18 mouse cellular contexts compared by ENCODE assay signal in genomic region chr2:60748585-60748984, GRCm38 (mm10). TPM values are rescaled to one million over a fixed set of nuclear protein-coding genes. Genes with fewer than 3 reads are reported as not detected.
A peak's percentile ranks its signal among the peaks of the same experiment; 100 is the strongest.
DNase-seq lines count a peak whose midpoint lies in the region; ATAC-seq and TF ChIP-seq lines count a peak whose summit lies in the region.
"Had no signal": no experiment of that assay in that cellular context is flagged by ENCODE, and none has a peak within 500 bp of the region (broad histone marks: within the 10 kb centered on the region; RNA-seq: fewer than 3 reads in every experiment).

No protein-coding gene starts in this region.

- H3K4me1 ChIP-seq in forebrain, postnatal 0 days (ENCODE audit: insufficient read depth) = no peaks in the 10 kb centered on the region
- no peaks in the 10 kb centered on the region for H3K4me1 ChIP-seq in forebrain, embryonic 11.5 days (replicated peaks; ENCODE audit: control insufficient read depth, insufficient read depth, low read length)
- H3K4me1 ChIP-seq: embryonic facial prominence, embryonic 12.5 days; forebrain, embryonic 10.5 days; megakaryocyte, embryonic 14.5 days had no signal

- H3K36me3 ChIP-seq in forebrain, postnatal 0 days (ENCODE audit: insufficient read depth) = no peaks in the 10 kb centered on the region
- no peaks in the 10 kb centered on the region for H3K36me3 ChIP-seq in forebrain, embryonic 11.5 days (ENCODE audit: control insufficient read depth, insufficient read depth, low read length)
- H3K36me3 ChIP-seq: forebrain, embryonic 10.5 days had no signal

- ATAC-seq in forebrain, postnatal 0 days = no peak
- no peak for ATAC-seq in forebrain, embryonic 11.5 days (replicated peaks; ENCODE audit: low FRiP score)
- ATAC-seq in Patski = peak; percentile 0

- POLR2A ChIA-PET in Patski (lab: Charles Lee) = no interaction called here

- in situ Hi-C loops in Patski (cut with MboI; ENCODE audit: low pct_unique_long_range_greater_than_20kb) = no loop called here

- DNase-seq in forebrain, postnatal 0 days = no peak
- DNase-seq in forebrain, embryonic 11.5 days (ENCODE audit: low spot score) = no peak
- DNase-seq in layer of hippocampus, adult 2 months (ENCODE audit: low spot score in 2 of 2) = no peak
- no peak for DNase-seq in layer of hippocampus, postnatal 25 days (ENCODE audit: extremely low spot score in 1 of 2, low spot score in 1 of 2)
- DNase-seq in 3T3-L1 (ENCODE audit: low read depth, low spot score) (peak; percentile 71), Patski (ENCODE audit: low read depth, low spot score) (peak; percentile 39)
- DNase-seq in thymus, adult 18-20 months = no peak
- no peak for DNase-seq in right cerebral cortex, postnatal 10 days (ENCODE audit: low spot score in 2 of 2)
- DNase-seq: cerebellum, postnatal 10 days; heart, adult 18-20 months; layer of hippocampus, postnatal 36 days; thymus, postnatal 36 days had no signal

- no peak overlapping the region for H3K4me3 ChIP-seq in forebrain, postnatal 0 days (ENCODE audit: low read depth, low read length)
- H3K4me3 ChIP-seq in forebrain, embryonic 11.5 days (ENCODE audit: low read depth, low read length) = no peak overlapping the region
- no peak overlapping the region for H3K4me3 ChIP-seq in layer of hippocampus, adult 2 months
- H3K4me3 ChIP-seq: embryonic facial prominence, embryonic 12.5 days; forebrain, embryonic 10.5 days; limb, embryonic 13.5 days; megakaryocyte, embryonic 14.5 days; myocyte had no signal

- 92% methylated on average over 1 of the region's 1 CpGs for WGBS in forebrain, postnatal 0 days
- WGBS in forebrain, embryonic 11.5 days = 95% methylated on average over 1 of the region's 1 CpGs

- no peak overlapping the region for H3K4me2 ChIP-seq in forebrain, postnatal 0 days (ENCODE audit: low read depth)
- no peak overlapping the region for H3K4me2 ChIP-seq in forebrain, embryonic 11.5 days (ENCODE audit: low read depth, low read length, severe bottlenecking)
- H3K4me2 ChIP-seq: embryonic facial prominence, embryonic 12.5 days; limb, embryonic 13.5 days had no signal

- no peak overlapping the region for H3K27ac ChIP-seq in forebrain, postnatal 0 days (ENCODE audit: low read depth, low read length)
- H3K27ac ChIP-seq in forebrain, embryonic 11.5 days (ENCODE audit: low read depth, low read length) = no peak overlapping the region
- H3K27ac ChIP-seq in layer of hippocampus, adult 2 months = no peak overlapping the region
- H3K27ac ChIP-seq: embryonic facial prominence, embryonic 12.5 days; forebrain, embryonic 10.5 days; limb, embryonic 13.5 days had no signal

- no peaks in the 10 kb centered on the region for H3K27me3 ChIP-seq in forebrain, postnatal 0 days (ENCODE audit: insufficient read depth, low read length)
- no peaks in the 10 kb centered on the region for H3K27me3 ChIP-seq in forebrain, embryonic 11.5 days (ENCODE audit: control insufficient read depth, insufficient read depth, low read length)
- H3K27me3 ChIP-seq in Patski = no peaks in the 10 kb centered on the region
- H3K27me3 ChIP-seq: embryonic facial prominence, embryonic 12.5 days; limb, embryonic 13.5 days had no signal

- CTCF ChIA-PET in Patski (lab: Charles Lee) = interaction anchor here (0.8 to 3.0 kb wide), 7 partner anchors 12 to 707 kb away, joined by 3 to 12 read pairs (median 4); no protein-coding TSS in a partner anchor

- TF ChIP-seq CTCF in forebrain, postnatal 0 days (IDR thresholded peaks at IDR 0.05; ENCODE audit: low read depth) = peak; percentile 20; the same call in 1 of the 2 replicates
- peak; percentile 61 for TF ChIP-seq CTCF in layer of hippocampus, adult 2 months (conservative IDR thresholded peaks at IDR 0.05)
- TF ChIP-seq CTCF in Patski (IDR thresholded peaks at IDR 0.05) = peak; percentile 77

- H3K9me3 ChIP-seq in forebrain, postnatal 0 days (ENCODE audit: low read length) = no peaks in the 10 kb centered on the region
- H3K9me3 ChIP-seq in forebrain, embryonic 11.5 days (ENCODE audit: control insufficient read depth, low read length) = no peaks in the 10 kb centered on the region
- H3K9me3 ChIP-seq: embryonic facial prominence, embryonic 12.5 days; forebrain, embryonic 10.5 days; limb, embryonic 13.5 days; megakaryocyte, embryonic 14.5 days had no signal

- H3K9ac ChIP-seq in forebrain, postnatal 0 days = no peak overlapping the region
- H3K9ac ChIP-seq in forebrain, embryonic 11.5 days (ENCODE audit: low read length) = no peak overlapping the region
- H3K9ac ChIP-seq: embryonic facial prominence, embryonic 12.5 days; limb, embryonic 13.5 days had no signal

RNA-seq across cellular contexts. Expression of gene Itgb6, which starts 26.1 kb away (rescaled TPM):
- total RNA-seq in forebrain, postnatal 0 days (2014; rRNA removed) = 0.43 TPM in 1 of 2 replicates, not detected in the other
- not detected in 2 replicates for polyA plus RNA-seq in forebrain, postnatal 0 days (2015; fragmentation: Nextera tagmentation; extraction: Ambion mirVana)
- polyA plus RNA-seq in forebrain, embryonic 11.5 days (2014; fragmentation: Nextera tagmentation; extraction: Ambion mirVana) = 0.52 and 0.75 TPM in 2 replicates
- total RNA-seq in layer of hippocampus, adult 2 months (2021) = not detected
- total RNA-seq in layer of hippocampus, postnatal 25 days (2021) = under 1 TPM in 1 of 2 experiments, not detected in 1; 0.10 TPM
- 1.5 TPM for polyA plus RNA-seq in Patski (2021)
- total RNA-seq: hematopoietic stem cell, adult 5-6 weeks had no signal

Comparison
In these comparisons a context has a peak if more than half of its experiments do, and no peak if none do; other contexts are left out.
1. DNase-seq: peak in 3T3-L1 (single experiment) and Patski (single experiment); none in forebrain, postnatal 0 days (single experiment), forebrain, embryonic 11.5 days (single experiment), layer of hippocampus, adult 2 months (0 of 2), layer of hippocampus, postnatal 25 days (0 of 2), thymus, adult 18-20 months (0 of 2) and right cerebral cortex, postnatal 10 days (0 of 2).
2. CTCF ChIP-seq: peak in every context shown above with its lines; median percentile 77 in Patski; 61 in layer of hippocampus, adult 2 months; 20 in forebrain, postnatal 0 days.